Mouse (Mus musculus): Measurements from ENCODE around the gene Kansl1. TPM values are rescaled to one million over a fixed set of nuclear protein-coding genes. Genes with fewer than 3 reads are reported as not detected.

Gene Kansl1
- polyA plus RNA-seq, 1 experiment from 2014 or later = 33.8 TPM

DNA sequence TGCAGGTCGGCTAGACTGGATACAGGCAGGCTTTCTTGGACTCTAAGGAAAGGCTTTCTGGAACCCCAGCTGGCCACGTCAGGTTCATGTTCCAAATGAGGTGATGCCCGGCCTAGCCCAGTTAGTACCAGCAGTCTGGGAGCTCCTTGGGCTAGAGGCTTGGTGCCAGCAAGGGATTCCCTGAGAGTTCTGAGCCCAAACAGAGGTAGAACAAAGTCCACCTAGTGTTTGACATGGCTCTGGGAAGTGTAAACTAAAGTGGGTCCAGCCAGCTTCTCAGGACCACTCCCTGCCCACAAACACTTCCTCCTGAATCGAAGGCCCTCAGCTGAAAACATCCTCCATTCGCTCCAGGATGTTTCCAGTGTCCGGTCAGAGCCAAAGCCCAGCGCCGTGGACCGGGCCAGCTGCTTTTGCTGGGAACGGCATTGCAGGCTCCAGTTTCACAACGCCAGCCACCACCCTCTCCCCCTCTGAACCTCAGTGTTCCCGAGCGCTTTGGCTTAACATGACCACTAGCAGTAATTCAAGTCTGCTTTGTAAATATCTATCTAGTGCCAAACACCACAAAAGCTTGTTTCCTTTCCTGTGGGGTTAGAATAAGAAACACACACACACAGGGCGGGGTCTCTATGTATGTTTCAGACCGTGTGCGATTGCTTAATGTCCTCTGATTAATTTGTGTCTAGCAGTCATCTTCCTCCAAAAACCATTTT lies 151.8 kb downstream of the Kansl1 start:
- H3K4me2 ChIP-seq (replicated peaks) = no peak overlapping the region
- 0 out of 2 replicates have a peak overlapping the region, but pooled peaks have one; percentile 14 for H3K9ac ChIP-seq (replicated peaks)
- H3K36me3 ChIP-seq = peaks cover 50% of the 10 kb centered on the region
- H3K4me3 ChIP-seq (replicated peaks) = no peak overlapping the region
- no peak overlapping the region for H3K27ac ChIP-seq
- 78% methylated on average over 16 of the region's 16 CpGs for WGBS
- H3K4me1 ChIP-seq (replicated peaks) = peaks cover 30% of the 10 kb centered on the region
- H3K27me3 ChIP-seq = no peaks in the 10 kb centered on the region
- ATAC-seq = no peak
- no peaks in the 10 kb centered on the region for H3K9me3 ChIP-seq

DNA sequence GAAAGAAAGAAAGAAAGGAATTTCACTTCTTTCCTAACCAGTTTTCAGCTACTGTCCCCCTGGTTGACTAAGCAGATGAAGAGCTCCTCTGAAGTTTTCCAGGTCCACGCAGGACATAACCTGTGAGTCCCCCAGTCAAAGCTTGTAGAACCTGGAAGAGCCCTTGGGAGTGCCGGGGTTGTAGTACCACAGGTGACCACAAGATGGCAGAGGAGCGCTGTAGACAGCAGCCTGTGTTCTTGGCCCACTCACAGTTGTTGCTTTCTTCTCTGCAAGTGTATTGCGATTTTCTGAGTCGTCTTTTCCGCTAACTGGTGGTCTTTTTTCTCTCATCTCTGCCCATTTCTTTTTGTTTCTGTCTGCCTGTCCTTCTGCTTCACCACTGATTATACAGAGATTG lies 153.0 kb downstream of the Kansl1 start:
- Histone ChIP-seq H3K9ac (replicated peaks) (no peak overlapping the region), H3K9me3 (no peaks in the 10 kb centered on the region), H3K27ac (no peak overlapping the region), H3K4me1 (replicated peaks) (peaks cover 30% of the 10 kb centered on the region), H3K4me3 (replicated peaks) (no peak overlapping the region), H3K27me3 (no peaks in the 10 kb centered on the region), H3K36me3 (peaks cover 54% of the 10 kb centered on the region), H3K4me2 (replicated peaks) (no peak overlapping the region)
- ATAC-seq = 0 out of 2 replicates have a peak, but pooled peaks have one; percentile 38
- WGBS = 6% methylated on average over 6 of the region's 6 CpGs

DNA sequence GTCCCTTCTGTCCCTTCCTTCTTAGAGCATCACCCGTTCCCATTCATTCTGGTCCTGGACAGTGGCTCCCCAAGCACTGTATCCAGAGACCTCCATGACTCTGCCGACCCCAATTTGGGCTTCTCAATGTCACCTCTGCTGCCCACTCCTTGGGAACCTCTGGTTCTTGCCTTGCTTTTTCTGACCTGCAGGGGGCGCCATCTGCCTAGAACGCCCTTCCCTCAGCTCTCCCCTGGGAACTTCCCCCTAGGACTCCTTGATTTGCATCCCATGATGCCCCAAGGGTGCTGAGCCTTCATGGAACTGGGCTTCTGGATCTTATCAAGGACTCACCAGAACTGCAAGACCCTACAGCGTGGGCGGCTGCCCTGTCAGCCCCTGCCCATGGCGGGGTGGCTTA lies 157.0 kb downstream of the Kansl1 start:
- 74% methylated on average over 7 of the region's 7 CpGs for WGBS
- H3K4me3 ChIP-seq (replicated peaks) = no peak overlapping the region
- H3K27me3 ChIP-seq = peaks cover 11% of the 10 kb centered on the region; the same call in 1 of the 2 replicates
- ATAC-seq = no peak
- H3K36me3 ChIP-seq = peaks cover 62% of the 10 kb centered on the region
- H3K9ac ChIP-seq (replicated peaks) = no peak overlapping the region
- H3K4me1 ChIP-seq (replicated peaks) = no peaks in the 10 kb centered on the region
- no peaks in the 10 kb centered on the region for H3K9me3 ChIP-seq
- H3K27ac ChIP-seq = no peak overlapping the region
- no peak overlapping the region for H3K4me2 ChIP-seq (replicated peaks)

DNA sequence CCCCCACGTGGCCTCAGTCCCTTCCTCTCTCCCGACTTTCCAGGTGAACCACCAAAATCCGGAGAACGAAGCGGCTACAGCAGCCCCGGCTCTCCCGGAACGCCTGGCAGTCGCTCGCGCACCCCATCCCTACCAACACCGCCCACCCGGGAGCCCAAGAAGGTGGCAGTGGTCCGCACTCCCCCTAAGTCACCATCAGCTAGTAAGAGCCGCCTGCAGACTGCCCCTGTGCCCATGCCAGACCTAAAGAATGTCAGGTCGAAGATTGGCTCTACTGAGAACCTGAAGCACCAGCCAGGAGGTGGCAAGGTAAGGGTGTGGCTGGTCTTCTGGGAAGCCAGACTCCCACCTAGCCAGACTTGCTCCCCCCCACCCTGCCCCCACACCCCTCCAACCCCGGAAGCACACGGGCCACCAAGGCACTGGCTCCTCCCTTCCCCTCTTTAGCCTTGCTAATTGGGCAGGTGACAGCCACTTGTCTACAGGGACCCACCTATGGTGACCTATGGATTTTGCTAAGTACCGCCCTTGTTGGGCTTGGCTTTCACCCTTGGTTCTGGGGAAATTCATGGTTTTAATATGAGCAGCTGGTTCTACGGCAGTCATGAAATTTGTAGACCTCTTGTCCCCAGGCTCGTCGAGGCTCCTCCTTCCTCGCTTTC lies 158.3 kb downstream of the Kansl1 start:
- no peak overlapping the region for H3K4me2 ChIP-seq (replicated peaks)
- peaks cover 71% of the 10 kb centered on the region for H3K36me3 ChIP-seq
- WGBS = 16% methylated on average over 23 of the region's 23 CpGs
- no peaks in the 10 kb centered on the region for H3K4me1 ChIP-seq (replicated peaks)
- peaks cover 11% of the 10 kb centered on the region; the same call in 1 of the 2 replicates for H3K27me3 ChIP-seq
- no peak overlapping the region for H3K9ac ChIP-seq (replicated peaks)
- no peak for ATAC-seq
- no peaks in the 10 kb centered on the region for H3K9me3 ChIP-seq
- H3K4me3 ChIP-seq (replicated peaks) = no peak overlapping the region
- H3K27ac ChIP-seq = no peak overlapping the region

DNA sequence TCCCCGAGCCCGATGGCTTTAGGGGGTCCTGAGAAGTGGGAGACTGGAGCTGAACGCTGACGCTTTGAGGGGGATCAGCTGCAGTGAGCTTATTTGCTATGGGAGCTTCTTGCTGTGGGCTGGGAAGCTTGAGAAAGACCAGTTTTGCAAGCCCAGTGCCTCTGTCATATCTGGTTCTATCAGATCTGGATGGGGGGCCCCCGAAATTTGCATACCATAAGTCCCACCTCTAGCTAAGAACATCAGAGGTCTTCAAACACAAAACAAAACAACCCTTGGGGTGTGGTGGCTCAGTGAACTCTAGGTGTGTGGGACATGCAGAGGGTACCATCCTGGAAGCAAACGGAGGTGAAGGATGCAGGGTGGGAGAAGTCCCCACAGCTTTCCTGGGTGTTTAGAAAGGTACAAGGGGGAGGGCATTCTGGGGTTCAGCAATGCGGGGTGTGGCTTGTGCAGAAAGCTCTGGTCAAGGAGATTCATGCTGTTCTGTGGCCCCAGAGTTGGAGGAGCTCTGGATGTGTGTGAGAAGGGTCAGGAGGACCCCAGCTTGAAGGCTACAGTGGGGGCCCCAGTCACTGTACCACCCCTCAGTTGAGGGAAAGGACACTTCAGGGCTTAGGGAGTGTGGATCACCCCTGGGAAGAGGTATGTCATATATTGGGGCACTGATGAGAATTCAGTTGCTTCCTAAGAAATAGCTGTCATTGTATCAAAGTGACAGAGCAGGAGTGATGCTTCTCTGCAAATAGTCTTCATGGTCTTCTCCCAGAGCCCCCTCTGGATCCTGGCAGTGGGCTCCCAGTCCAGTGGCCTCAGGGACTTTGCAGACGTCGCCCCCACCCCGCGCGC lies 159.1 kb downstream of the Kansl1 start:
- no peak overlapping the region for H3K9ac ChIP-seq (replicated peaks)
- no peak overlapping the region for H3K4me3 ChIP-seq (replicated peaks)
- H3K4me2 ChIP-seq (replicated peaks) = no peak overlapping the region
- peaks cover 79% of the 10 kb centered on the region for H3K36me3 ChIP-seq
- no peaks in the 10 kb centered on the region for H3K4me1 ChIP-seq (replicated peaks)
- 43% methylated on average over 12 of the region's 12 CpGs for WGBS
- H3K27me3 ChIP-seq = peaks cover 11% of the 10 kb centered on the region; the same call in 1 of the 2 replicates
- no peak overlapping the region for H3K27ac ChIP-seq
- H3K9me3 ChIP-seq = no peaks in the 10 kb centered on the region
- ATAC-seq = no peak

DNA sequence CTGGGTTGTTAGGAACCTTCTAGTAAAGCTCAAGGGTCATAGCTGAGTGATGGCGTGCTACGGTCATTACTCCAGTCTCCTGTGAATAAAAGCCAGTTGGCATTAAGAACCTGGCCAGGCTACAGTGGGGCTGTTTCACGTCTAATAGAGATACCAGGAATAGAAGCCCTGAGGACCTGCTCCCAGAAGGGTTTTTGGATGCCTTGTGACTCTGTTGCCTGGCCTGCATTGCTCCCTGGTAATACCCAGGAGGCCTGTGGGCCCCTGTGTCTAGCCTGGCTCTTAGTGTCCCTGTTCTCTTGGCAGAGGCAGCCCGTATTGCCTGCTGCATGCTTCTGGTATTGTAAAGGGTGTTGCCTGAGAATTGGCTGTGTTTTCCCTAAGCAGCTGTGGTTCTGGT lies 161.5 kb downstream of the Kansl1 start:
- Histone ChIP-seq H3K36me3 (peaks cover 64% of the 10 kb centered on the region), H3K9me3 (no peaks in the 10 kb centered on the region)
- WGBS = 82% methylated on average over 4 of the region's 4 CpGs

DNA sequence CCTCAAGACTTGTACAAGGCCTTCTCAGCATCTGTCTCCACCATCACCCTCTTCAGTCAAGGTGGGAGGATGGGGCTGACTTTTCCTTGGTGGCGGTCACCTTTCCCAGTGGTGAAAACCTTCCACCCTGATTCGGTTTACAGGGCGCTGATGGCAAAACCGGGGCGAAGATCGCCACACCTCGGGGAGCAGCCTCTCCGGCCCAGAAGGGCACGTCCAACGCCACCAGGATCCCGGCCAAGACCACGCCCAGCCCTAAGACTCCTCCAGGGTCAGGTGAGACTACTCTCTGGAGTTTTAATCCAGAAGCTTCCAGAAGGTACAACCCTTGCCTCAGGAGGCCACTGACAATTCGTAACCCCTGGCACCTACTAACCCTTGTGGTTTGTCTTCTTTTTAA lies 162.2 kb downstream of the Kansl1 start:
- Histone ChIP-seq H3K4me1 (replicated peaks) (peaks cover 6% of the 10 kb centered on the region; the same call in 1 of the 2 replicates), H3K9ac (replicated peaks) (no peak overlapping the region), H3K36me3 (peaks cover 57% of the 10 kb centered on the region), H3K9me3 (no peaks in the 10 kb centered on the region), H3K4me3 (replicated peaks) (no peak overlapping the region), H3K27ac (no peak overlapping the region), H3K27me3 (peaks cover 11% of the 10 kb centered on the region; the same call in 1 of the 2 replicates), H3K4me2 (replicated peaks) (no peak overlapping the region)
- 95% methylated on average over 13 of the region's 13 CpGs for WGBS
- no peak for ATAC-seq

More for the DNA sequence above, 161.5 kb downstream of the Kansl1 start:
- no peak overlapping the region for H3K4me3 ChIP-seq (replicated peaks)
- no peak overlapping the region for H3K9ac ChIP-seq (replicated peaks)
- H3K27ac ChIP-seq = no peak overlapping the region
- H3K4me1 ChIP-seq (replicated peaks) = peaks cover 6% of the 10 kb centered on the region; the same call in 1 of the 2 replicates
- no peak overlapping the region for H3K4me2 ChIP-seq (replicated peaks)
- H3K27me3 ChIP-seq = peaks cover 11% of the 10 kb centered on the region; the same call in 1 of the 2 replicates
- ATAC-seq = no peak

DNA sequence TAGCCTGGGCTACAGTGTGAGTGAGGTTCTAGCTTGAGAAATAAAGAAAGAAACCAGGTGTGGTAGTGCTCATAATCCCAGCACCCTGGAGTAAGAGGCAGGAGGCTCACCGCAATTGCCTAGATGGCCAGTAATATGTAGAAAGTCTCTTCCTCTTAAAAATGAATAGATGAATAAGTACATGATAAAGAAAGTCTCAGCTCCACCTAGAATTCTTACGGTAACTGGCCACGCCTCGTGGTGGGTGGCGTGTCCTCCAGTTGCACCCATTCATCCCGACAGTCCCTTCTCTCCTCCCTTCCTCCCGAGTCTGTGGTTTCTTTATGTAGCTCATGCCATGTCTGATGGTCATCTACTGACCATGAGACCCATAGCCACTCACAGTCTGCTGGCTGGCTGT lies 162.9 kb downstream of the Kansl1 start:
- H3K4me2 ChIP-seq (replicated peaks) = no peak overlapping the region
- 96% methylated on average over 7 of the region's 7 CpGs for WGBS
- H3K9ac ChIP-seq (replicated peaks) = no peak overlapping the region
- no peak overlapping the region for H3K4me3 ChIP-seq (replicated peaks)
- peaks cover 54% of the 10 kb centered on the region for H3K36me3 ChIP-seq
- H3K27ac ChIP-seq = no peak overlapping the region
- peaks cover 6% of the 10 kb centered on the region; the same call in 1 of the 2 replicates for H3K4me1 ChIP-seq (replicated peaks)
- no peak for ATAC-seq
- H3K9me3 ChIP-seq = no peaks in the 10 kb centered on the region
- H3K27me3 ChIP-seq = peaks cover 11% of the 10 kb centered on the region; the same call in 1 of the 2 replicates

DNA sequence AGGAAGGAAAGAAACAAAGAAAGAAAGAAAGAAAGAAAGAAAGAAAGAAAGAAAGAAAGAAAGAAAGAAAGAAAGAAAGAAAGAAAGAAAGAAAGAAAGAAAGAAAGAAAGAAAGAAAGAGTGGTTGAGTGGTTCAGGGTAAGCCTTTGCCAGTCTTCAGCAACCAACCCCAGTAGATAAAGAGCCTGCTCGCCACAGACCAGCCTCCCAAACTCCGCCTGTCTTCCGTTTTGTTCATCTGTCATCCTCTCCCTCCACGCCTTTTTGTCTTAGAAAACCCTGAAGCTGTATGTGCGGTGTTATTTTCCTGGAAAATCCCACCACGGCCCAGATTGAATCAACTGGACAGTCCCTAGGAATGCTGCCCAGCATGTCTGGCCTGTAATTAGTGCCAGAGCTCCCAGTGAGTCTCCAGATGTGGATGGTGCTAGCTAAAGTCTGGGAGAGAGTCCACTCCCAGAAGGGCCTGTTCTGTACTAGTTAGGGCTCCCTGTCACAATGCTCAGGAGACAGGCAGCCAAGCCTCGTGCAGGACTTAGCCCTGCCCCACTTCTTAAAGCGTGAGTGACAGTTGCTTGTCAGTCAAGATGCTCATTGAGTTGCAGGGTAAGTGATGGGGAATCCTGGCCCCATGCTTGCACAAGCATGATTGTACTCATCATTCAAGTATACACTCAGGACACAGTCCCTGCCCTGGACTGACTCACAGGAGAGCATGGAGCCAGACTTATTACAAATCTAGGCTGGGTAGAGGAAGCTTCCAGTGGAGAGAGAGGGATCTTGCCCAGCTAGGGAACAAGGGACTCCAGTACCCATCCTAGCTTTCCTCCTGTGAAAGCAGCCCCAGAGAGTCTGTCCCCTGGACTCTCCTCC lies 165.3 kb downstream of the Kansl1 start:
- no peak overlapping the region for H3K27ac ChIP-seq
- no peak overlapping the region for H3K4me3 ChIP-seq (replicated peaks)
- no peak overlapping the region for H3K4me2 ChIP-seq (replicated peaks)
- WGBS = 63% methylated on average over 8 of the region's 8 CpGs
- H3K4me1 ChIP-seq (replicated peaks) = peaks cover 6% of the 10 kb centered on the region; the same call in 1 of the 2 replicates
- no peaks in the 10 kb centered on the region for H3K27me3 ChIP-seq
- no peak for ATAC-seq
- H3K36me3 ChIP-seq = peaks cover 59% of the 10 kb centered on the region
- H3K9me3 ChIP-seq = no peaks in the 10 kb centered on the region
- H3K9ac ChIP-seq (replicated peaks) = no peak overlapping the region

DNA sequence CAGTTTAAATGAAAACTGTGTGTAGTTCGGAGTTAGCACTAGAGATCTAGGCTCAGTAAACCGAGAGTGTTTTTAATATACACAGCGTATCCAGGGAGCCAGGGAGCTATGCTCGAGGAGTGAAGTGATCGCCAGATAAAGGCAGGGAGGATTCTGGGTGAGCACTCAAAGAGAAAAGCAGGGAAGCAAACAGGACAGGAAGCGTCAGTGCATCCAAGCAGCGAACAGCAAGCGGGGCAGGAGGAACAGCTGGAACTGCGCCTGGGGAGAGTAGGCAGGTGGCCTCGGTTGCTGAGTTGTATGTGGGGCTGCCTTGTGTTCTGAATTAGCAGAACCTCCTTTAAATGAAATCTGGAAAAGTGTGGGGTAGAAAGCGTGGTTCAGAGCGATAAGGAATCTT lies 166.0 kb downstream of the Kansl1 start:
- Histone ChIP-seq H3K36me3 (peaks cover 58% of the 10 kb centered on the region), H3K27ac (no peak overlapping the region), H3K27me3 (no peaks in the 10 kb centered on the region), H3K9ac (replicated peaks) (no peak overlapping the region), H3K4me1 (replicated peaks) (peaks cover 6% of the 10 kb centered on the region; the same call in 1 of the 2 replicates), H3K4me3 (replicated peaks) (no peak overlapping the region), H3K9me3 (no peaks in the 10 kb centered on the region), H3K4me2 (replicated peaks) (no peak overlapping the region)
- ATAC-seq = no peak
- 51% methylated on average over 12 of the region's 12 CpGs for WGBS

DNA sequence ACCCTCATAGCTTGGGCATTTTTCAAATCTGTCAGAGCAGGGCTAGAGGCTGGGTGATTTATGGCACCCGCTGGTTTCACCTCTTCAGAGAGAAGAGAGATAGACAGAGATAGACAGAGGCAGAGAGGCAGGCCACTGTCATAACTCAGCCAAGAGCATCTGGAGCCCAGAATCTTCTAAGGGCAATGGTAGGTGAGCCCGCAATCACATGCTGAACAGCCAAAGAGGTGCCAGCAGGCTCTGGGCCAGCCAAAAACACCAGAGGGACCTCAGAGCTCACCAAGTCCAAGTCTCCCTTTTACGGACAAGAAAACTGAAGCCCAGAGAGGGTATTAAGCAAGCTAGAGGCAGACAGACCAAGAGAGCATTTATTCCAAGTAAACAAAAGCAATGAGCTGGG lies 171.0 kb downstream of the Kansl1 start:
- no peak overlapping the region for H3K4me3 ChIP-seq (replicated peaks)
- H3K9ac ChIP-seq (replicated peaks) = no peak overlapping the region
- H3K36me3 ChIP-seq = peaks cover 50% of the 10 kb centered on the region
- H3K4me2 ChIP-seq (replicated peaks) = no peak overlapping the region
- H3K4me1 ChIP-seq (replicated peaks) = peaks cover 5% of the 10 kb centered on the region; the same call in 1 of the 2 replicates
- no peak for ATAC-seq
- WGBS = 95% methylated on average over 3 of the region's 3 CpGs
- H3K27ac ChIP-seq = no peak overlapping the region
- H3K9me3 ChIP-seq = no peaks in the 10 kb centered on the region
- H3K27me3 ChIP-seq = no peaks in the 10 kb centered on the region
